Mouse (Mus musculus) gastrocnemius, postnatal 4 days (tissue): ENCODE data around the gene Ltbp1. TPM values are rescaled to one million over a fixed set of nuclear protein-coding genes. Genes with fewer than 3 reads are reported as not detected.

ENCODE experiments used
- DNase-seq, 2 experiments: peaks; one replicate each; pipeline ENCODE4 v3.0.0; 2021 to 2022; ENCODE audit warnings: low spot score in 2 of 2, mixed read lengths in 2 of 2
- total RNA-seq, 2 experiments: library from RNA; stranded (reverse); gene quantifications; 2 replicates each; pipeline ENCODE4 v1.2.3; 2021

Gene Ltbp1
- total RNA-seq, 2 experiments from 2014 or later: 36.2 to 37.0 TPM

GRCm38 (mm10) chr17:75233206-75233605 is 227.8 kb downstream of the Ltbp1 start:
- no peak for DNase-seq

- no peak for DNase-seq
Measured at GRCm38 (mm10) chr17:75233923-75234322, 228.6 kb downstream of the Ltbp1 start.

GRCm38 (mm10) chr17:75235781-75236180 is 230.4 kb downstream of the Ltbp1 start:
- no peak for DNase-seq

DNA sequence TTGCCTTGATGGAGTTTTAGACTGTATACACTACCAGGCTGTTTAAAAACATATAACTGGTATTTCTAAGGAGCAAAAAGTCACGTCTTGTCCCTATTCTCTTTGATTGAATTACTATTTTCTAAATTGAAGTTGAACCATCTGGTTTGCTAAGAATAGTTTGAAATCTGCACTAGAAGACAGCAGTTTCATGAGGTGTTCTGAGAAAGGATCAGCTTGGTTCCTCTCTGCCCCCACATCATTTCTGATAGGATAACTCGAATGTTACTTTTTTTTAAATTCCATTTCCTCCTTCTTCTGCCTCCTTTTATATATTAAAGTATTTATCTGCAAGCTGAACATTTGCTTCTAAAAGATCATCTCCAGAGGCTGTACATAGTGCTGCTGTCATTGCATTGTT is 231.2 kb downstream of the Ltbp1 start:
- no peak for DNase-seq

DNA sequence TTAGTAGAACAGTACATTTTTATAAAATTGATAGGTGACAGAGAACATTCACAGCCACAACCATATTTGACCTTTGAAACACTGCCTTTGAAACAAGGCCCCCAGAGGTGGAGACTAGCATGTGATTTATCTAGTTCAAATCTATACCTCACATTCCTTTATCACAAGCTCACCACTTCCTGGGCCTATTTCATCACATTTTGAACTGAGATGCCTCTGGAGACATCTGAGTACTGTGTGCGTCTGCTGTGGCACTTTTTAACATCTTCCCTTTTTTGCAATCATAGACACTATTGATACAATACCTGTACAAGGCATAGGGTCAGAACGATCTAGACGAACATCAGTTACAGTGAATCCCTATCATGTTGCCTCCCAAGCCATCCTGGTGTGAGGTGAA is 232.1 kb downstream of the Ltbp1 start:
- DNase-seq: no peak

- no peak for DNase-seq
Measured at GRCm38 (mm10) chr17:75238655-75239054, 233.3 kb downstream of the Ltbp1 start.

DNA sequence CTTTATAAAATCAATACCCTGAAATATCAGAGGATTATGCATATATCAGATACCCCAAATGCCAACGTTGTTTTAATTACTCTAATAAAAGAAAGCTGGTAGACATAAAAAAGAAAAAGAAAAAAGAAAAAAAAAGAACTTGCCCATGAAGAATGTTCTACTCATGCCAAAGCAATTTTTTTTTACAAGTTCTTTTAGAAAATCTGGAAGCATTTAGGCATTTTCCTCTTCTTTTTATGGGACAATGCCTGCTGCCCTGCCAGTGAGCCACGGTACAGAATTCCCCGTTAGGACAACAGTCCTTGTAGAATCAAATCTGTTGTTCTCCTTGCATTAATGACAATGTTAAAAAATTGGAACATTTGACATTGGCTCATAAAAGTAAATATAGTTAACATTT is 234.2 kb downstream of the Ltbp1 start:
- DNase-seq: no peak

DNA sequence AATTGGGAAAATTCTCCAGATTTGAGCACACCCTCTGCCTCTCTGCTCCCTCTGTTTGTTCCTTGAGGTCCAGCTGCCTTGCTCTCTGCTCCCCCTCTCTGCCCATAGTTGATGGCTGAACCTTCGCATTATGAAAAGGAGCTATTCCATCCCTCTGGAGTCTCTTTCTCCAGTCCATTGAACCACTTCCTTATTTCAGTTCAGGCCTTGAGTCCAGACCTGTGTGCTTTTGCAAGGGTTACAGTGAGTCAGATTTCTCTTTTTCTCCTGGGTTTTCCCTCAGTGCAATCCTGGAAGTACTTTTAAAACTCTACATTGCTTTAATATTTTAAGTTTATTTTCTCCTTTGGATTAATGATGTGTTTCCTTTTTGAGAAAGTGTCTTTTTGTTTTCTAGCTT is 236.7 kb downstream of the Ltbp1 start:
- DNase-seq: no peak

DNA sequence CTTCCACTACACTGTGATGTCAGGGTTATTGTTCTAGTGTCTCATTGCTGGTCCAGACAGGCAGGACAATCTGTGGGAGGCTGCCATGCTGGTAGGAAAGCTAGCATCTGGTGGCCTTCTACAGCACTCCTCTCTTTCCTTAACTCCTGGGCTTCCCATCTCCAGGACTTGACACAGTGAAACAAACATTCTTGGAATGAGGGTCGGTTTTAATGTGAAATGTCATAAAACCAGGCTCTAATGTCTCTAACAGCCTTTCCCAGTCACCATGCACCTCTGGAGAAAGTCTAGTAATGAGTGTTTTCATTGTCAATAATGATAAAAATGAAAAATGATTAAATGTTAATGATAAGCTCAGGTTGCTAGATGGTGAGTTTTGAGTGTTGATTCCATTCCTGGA is 237.9 kb downstream of the Ltbp1 start:
- no peak for DNase-seq

- no peak for DNase-seq
Measured at GRCm38 (mm10) chr17:75244148-75244547, 238.8 kb downstream of the Ltbp1 start.

DNA sequence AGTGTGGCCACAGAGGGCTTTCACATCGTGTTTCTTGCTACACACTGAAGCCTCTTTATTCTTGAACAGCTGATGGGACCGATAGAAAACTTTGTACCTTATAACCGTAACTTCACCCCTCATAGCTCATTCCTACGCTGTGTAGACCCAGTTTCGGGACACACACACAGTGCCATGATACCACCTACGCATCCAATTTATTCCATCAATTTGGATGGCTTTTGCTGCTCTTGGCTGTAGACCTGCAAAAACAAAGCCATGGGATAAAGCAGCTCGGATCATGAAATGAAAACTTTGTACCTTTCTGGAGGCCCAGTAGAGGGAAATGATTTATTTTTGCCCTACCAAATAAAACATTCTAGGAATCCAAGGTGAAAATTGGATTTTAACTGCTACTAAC is 239.7 kb downstream of the Ltbp1 start:
- DNase-seq: no peak

DNA sequence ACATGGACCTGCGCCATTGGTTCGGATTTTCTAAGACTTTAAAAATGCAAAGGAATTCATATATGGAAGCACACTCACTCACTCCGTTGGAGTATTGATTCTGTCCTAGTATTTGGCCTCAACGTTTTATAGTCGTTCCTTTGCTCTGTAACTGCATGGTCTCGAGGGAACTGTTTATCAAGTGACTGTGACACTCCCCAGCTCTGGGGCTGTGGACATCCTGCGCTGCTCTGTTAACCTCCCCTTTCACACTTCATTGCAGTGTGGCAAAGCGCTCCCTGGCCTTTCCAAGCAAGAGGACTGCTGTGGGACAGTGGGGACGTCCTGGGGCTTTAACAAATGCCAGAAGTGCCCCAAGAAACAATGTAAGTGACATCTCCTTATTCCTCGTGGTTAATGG is 243.3 kb downstream of the Ltbp1 start:
- DNase-seq: no peak

GRCm38 (mm10) chr17:75250571-75250970 is 245.2 kb downstream of the Ltbp1 start:
- DNase-seq: no peak

GRCm38 (mm10) chr17:75251094-75251493 is 245.7 kb downstream of the Ltbp1 start:
- no peak for DNase-seq

DNA sequence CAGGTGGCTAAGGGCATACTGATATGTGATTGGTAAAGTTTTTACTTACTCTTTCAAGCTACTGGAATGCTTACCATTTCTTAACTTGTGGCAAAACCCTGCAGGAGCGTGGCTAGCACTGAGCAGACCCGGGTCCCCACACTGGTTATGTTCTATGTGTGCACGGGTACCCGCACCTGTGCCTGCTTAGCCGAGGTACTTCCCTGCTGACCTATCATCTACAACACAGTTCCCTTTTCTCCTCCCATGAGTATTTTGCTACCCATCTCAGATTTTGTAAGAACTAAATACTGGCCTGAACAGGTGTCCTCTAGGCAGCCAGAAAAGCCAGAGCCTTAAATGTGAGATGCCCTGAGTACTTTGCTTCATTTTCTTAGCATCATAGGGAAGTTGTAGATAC is 247.2 kb downstream of the Ltbp1 start:
- DNase-seq: no peak

GRCm38 (mm10) chr17:75254909-75255308 is 249.5 kb downstream of the Ltbp1 start:
- no peak for DNase-seq

- no peak for DNase-seq
Measured at GRCm38 (mm10) chr17:75255967-75256366, 250.6 kb downstream of the Ltbp1 start.

DNA sequence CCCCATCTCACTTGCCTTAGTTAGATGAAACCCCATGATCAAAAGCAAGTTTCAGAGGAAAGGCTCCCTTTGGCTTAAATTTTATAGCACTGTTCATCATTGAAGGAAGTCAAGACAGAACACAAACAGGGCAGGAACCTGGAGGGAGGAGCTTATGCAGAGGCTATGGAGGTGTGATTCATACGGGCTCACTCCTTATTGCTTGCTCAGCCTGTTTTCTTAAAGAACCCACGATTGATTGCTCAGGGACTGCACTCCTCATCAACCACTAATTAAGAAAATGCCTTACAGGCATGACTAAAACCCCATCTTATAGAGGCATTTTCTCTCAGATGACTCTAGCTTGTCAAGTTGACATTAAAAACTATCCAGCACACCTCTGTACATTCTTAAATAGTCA is 253.1 kb downstream of the Ltbp1 start:
- no peak for DNase-seq

DNA sequence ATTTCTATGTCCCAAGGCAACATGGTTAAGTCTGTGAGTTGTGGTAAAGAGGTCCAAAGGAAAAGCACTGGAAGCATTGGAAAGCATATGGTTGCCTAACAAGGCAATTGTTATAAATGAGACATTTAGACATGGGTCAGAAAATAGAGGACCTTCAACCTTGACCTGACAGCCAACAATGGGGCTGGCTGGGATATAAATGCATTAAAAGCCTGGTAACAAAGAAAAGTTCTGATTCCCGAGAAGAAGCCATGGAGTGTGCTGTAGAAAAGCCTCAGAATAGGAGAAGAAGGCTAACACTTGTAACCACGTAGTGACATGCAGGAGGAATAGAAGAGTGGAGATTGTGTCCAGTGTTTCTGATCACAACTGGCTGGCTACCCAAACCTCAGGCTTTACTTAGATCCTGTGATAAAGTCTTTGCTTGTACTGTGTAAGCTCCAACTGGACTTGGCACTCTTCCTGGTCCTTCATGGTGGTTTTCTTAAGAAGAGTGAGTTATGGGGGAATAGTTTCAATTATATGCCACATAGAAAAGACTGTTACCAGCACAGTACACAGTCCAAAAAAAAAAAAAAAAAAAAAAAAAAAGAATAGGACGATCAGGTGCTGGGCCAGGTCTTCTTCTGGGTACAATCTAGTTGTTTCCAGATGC is 258.1 kb downstream of the Ltbp1 start:
- no peak for DNase-seq

DNA sequence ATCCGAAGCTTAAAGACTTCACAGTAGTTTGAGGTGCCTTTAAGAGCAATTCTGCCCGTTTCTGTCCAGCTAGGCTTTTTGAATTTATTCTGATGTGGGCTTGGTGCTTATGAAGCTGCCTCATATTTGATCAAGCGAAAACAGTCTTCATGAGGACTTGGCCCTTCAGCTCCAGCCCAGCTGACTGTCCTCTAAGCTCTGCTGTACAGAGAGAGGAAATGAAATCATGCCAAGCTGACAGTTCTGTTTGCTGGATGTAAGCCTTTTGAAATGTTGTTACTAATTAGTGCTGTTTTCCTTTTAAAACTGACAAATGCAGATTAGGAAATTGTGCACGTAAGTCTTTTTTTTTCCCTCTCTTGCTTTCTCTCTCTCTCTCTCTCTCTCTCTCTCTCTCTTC is 263.1 kb downstream of the Ltbp1 start:
- DNase-seq: no peak

GRCm38 (mm10) chr17:75272446-75272845 is 267.1 kb downstream of the Ltbp1 start:
- DNase-seq: no peak

DNA sequence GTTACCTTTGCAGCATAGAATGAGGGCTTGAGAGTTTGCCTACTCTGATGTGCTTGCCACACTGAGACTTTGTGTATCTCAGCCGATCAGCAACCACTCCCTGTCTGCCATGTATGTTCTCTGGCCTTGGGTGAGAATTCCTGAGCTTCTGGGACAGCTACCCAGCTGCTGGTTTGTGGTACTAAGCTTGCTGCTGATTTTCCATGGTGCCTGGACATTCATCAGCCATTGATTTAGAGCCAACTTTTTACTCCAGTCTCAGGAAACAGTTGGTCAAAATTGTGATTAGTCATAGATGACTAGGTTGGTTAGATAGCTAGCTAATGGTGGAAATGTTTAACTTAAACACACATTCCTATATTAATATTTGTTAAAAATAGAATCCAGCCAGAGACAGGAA is 267.9 kb downstream of the Ltbp1 start:
- no peak for DNase-seq

GRCm38 (mm10) chr17:75275302-75275701 is 269.9 kb downstream of the Ltbp1 start:
- no peak for DNase-seq

DNA sequence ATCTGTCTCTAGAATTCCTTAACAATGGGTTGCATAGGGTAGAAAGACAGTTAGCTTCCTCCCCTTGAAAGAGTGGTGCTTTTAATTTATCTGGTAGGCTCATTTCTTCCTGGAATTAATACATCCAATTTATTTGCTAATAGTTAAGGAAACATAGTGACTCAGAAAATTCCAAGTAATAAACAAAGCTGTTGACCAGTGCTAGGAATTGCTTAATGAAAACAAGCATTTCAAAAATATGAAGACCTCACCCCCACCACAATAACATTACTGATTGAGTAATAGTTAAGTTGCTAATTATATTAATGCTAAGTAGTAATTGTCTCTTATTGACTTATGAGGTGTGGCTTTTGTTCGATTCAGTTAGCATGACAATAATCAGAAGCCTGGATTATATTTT is 272.7 kb downstream of the Ltbp1 start:
- DNase-seq: no peak
